Mouse (Mus musculus) urinary bladder, postnatal 14 days (tissue): Measurements from ENCODE around the gene Lrg1.

Experiments used
- DNase-seq: peaks from one replicate; pipeline ENCODE4 v3.0.0; 2021; ENCODE audit warnings: low spot score

Lrg1 gene

DNA sequence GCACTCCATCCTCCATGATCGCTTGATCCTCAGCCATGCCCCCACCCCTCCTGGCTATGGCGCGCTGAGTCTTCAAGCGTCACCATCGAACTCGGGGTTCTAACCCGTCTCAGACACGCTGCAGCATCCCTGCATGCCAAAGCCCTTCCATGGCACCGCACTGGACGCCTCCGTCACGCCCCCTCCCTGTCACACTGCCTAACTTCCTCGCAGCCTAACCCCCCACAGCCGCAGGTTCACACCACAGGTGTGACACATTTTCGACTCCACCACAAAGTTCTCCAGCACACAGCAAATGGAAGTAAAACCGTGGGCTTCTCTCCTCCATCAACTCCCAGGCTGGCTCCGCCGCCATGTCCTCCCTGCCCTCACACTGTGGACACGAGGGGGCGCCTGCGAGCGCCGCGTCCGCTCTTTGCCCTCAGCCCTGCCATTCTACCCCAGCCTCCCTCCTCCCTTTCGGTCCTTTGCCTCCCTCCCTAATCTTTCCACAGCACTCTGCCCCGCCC is 12.7 kb upstream of the Lrg1 start:
- DNase-seq = peak; percentile 70

DNA sequence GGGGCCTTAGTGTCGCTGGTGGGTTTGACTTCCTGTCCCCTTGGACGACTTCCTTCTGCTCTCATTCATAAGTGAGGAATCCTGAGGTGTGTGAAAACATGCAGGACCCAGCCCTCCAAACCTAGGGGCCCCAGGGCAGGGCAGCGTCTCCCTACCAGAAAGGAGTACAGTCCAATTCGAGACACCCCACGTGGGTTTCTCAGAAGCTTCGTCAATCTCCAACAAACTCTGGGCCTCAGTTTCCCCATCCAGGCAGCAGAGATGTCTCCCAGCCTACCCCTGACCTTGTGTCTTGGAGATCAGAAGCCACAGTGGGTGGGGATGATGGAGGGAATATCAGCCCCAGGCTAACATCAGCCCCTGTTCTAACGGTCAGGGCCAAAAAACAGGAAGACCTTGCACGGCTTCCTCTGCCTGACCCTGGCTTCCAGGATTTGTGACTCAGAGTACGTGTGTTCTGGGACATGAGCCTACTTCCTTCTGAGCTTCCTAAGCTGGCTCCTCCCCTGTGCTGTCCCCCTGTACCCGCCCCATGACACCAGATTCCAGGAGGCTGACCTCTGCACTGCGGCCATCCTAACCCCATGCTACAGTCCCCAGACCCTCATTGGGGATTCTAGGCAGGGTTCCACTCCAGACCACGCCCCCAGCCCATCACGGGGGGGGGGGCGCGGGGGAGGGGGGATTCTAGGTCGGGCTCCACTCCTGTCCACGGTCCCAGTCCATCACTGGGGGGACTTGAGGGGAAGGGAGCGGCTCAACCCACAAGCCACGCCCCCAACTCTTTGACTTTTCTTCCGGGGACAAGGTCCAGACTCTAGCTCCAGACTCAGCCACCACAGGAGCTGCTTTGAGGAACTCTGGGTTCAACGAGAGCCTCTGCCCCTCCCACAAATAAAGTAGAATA is 11.9 kb upstream of the Lrg1 start:
- DNase-seq = peak; percentile 54

DNA sequence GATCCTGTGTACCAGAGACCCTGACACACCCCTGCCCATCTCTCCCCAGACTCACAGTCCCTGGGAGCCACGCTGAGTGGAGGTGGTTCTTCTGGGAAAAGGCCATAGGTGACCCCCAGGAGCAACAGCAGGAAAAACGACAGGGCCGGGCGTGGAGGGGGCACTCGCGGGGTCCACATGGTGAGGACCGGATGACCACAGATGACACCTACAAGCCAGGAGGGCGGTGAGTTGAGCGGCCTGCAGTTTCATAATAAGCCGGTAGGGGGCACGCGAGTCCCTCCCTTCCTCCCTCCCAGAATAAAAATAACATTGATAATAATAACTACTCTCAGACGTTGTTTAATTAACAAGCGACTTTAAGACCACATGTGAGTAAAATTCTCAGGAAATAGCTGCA is 10.9 kb upstream of the Lrg1 start:
- DNase-seq = peak; percentile 51

DNA sequence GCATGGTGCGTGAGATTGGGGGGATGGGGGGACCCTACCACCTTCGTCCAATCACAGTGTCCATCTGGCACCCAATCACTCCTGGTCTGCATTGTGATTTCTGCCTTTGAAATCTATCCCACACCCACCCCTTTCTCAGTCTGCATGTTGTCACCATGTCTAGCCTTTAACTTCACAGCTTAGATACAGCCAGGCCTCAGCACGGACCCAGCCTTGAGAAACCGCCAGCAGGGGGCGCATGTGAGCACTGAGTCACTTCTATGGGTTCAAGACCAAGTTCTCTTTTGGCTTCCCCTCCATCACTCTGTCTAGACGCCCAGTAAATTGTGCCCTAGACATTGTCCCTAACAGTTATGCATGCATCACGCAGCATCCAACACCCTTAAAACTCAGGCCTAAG is 10.0 kb upstream of the Lrg1 start:
- DNase-seq = peak; percentile 69

DNA sequence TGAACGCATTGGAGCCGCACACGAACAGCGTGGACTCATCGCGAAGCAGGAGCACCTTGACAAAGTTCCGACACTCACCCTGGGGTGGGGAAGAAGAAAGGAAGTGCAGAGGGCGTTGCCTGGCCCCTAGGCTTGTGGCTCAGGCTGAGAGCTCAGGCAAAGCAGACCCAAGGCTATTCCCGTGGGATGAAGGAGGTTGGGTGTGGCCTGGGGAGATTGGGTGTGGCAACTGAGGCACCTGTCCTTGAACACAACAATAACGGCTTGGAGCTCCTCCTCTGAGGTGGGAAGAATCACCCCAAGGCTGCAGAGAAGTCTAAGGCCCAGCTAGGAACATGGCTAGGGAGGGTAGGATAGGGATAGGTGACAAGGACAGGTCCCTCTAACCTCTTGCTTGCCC is 9.3 kb upstream of the Lrg1 start:
- DNase-seq = no peak

DNA sequence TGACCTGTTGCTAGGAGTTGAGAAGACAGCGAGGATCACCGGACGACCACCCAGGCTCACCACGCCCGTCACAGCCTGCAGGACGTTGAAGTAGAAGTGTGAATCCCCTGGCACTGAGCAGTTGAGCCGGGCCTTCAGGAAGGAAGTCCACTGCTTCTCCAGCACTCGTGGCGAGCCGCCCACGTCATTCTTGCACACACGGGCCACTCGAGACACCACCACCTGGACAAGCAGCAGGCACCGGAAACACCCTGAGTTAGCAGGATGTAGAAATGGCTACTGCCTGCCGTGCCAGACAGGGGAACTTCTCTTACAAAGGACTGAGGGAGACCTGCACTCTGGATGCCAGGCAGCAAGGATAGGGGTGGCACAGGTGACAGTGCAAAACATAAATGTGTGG is 6.4 kb upstream of the Lrg1 start:
- no peak for DNase-seq

DNA sequence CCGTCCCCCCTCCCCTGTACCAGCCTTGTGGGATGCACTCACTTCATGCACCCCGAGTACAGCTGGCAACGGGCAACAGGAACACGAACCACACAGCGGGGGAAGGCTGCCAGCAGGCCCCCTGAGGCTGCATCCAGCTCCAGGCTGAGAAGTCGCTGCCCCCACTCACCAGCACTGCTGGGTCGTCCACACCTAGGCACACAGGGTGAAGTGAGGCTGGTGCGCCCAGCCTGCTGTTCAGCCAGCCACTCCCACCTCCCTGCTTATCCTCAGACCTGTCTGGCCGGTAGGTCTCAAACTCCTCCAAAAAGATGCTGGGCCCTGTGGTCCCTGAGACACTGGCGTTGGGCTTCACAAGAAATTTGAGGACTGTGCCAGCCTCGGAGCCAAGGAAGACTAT is 4.4 kb upstream of the Lrg1 start:
- no peak for DNase-seq

DNA sequence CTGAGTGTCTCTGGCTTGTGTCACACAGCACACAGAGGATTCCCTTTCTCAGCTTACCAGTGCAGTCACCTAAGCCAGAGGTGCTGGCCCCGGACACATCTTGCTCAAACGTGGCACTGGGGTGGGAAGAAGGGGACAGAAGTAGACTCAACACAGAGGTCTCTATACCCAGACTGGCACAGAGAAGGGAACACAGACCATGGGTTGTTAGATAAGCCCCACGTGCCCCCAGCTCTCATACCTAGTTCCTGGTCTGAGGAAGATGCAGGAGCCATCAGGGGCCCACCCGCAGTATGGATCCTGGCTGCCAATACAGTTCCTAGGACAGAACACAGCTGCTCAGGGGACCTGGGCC is 3.5 kb upstream of the Lrg1 start:
- no peak for DNase-seq

DNA sequence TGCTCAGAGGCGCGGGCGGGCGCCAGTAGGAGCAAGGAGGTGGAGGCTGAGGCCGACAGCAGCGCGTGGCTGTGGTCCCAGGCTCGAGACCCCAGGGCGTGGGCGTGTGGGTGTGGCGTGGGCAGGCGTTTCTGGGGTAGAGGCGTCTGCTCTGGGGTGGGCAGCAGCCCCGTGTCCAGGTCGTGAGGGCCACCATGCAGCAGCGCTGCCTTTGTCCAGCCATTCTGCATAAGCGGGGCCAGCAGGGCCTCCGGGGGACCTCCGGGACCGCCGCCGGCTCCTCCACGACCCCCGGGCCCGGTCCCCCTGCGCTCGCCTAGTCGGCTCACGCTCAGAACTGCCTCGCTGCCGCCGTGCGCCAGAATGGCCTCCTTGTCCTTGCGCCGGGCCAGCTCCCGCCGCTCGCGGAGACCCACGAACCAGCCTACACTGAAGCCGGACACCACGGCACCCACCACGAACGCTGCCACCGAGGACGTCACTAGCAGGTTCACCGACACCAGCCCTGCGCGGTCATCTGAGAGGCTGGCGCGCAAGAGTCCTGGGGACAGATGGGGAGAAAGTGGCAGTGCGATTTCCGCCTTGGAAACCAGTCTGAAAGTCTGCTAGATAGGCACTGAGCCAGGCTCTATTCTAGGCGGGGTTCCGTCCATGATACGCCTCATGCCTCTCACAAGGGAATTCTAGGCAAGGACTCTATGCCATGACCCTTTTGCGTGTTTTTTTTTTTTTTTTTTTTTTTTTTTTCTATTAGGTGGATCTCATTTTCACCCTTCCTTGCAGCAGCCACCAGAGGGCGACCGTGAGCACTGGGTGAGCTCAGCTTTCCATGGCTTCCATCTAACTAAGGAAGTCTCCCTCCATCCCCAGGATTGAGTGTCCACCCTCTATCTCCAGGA is 2.8 kb upstream of the Lrg1 start:
- peak; percentile 64 for DNase-seq

DNA sequence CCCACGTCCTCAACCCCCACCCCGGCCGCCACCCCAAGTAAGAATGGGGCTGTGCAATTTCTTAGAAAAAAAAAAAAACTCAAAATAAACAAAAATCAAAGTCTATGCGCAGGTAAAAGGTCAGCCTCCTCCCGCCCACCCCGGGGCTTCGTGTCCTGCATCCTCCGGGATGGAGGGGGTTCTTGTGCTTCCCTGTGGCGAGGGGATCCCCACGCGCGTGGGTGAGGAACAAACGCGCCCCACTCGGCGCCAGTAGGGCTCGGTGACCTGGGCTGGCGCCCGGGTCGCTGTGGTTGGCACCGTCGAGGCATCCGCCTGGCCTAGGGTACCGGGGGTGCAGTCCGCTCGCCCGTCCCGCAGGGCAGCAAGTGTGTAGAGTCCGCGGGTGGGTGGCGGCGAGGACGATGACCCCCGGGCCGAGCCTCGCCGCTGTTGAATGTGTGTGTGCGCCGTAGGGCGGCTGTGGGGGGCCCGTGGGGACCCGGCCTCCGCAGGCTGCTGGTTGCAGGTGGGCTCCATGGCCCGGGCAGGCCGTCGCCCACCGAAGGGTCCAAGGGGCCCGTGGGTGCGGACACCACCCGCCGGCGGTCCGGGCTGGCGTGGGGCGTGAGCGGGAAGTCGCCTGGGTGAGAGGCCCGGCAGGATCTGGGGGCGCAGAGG is 2.0 kb upstream of the Lrg1 start:
- DNase-seq = no peak

DNA sequence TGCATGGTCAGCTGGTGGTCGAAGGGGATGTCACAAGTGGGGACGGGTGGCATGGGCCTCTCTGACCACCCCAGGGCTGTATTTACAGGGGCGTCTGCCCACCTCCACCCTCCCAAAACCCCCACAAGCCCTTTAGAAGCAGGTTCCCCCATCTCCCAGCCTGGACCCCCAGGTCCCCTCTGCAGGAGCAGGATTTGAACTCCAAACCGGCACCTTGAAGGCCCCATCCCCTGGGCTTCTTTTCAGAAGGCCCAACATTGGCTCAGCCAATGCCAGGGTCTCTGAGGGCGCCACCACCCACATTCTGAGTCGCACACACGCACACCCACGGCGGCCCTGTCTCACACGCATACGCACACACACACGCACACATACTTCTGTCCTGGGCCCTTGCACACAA is 1.4 kb upstream of the Lrg1 start:
- no peak for DNase-seq

DNA sequence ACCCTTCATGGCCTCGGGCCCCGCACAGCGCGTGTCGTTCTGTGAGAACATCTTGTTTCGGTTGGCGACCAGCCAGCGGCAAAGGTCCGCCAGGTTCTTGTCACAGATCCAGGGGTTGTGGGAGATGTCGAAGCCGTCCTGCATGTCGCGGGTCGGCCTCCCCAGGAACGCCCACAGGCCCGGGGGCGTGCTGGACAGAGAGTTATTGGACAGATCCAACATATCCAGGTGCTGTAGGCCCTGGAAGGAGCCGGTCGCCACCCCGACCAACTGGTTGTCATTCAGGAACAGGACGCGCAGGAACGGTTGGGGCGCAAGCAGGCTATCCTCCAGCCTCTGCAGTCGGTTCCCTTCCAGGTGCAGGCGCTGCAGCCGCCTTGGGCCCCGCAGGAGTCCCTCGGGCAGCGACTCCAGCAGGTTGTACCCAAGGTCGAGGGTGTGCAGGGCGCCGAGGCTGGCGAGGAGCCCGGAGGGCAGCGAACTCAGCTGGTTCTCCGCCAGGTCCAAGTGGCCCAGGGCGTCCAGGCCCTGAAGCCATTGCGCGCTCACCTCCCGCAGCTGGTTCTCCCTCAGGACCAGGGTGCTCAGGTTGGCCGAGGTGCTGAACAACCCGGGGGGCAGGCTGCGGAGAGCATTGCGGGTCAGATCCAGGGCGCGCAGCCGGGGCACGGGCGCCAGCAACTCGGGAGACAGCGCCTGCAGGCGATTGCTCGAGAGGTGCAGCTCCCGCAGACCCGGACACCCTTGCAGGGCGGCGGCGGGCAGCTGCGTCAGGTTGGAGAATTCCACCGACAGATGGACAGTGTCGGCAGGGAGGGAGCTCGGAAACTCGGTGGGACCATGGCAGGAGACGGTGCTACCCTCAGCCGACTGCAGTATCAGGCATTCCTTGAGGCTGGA is 1.6 kb downstream of the Lrg1 start:
- peak; percentile 65 for DNase-seq

DNA sequence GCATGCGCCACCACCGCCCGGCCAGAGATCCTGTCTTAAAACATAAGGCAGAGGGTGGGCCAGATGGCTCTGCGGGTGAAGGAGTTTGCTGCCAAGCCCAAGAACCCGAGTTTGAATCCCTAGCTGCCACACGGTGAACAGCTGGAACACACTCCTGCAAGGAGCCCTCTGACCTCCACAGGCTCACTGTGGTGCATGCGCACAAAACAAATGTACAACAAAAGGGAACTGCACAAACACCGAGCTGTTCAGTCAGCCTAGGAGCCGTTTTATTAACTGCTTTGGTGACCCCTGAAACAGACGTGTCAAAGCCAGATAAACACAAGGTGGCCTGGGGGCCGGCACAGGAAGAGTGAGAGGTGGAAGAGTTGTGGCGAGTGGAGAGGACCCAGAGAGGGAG is 2.4 kb downstream of the Lrg1 start:
- DNase-seq = no peak

DNA sequence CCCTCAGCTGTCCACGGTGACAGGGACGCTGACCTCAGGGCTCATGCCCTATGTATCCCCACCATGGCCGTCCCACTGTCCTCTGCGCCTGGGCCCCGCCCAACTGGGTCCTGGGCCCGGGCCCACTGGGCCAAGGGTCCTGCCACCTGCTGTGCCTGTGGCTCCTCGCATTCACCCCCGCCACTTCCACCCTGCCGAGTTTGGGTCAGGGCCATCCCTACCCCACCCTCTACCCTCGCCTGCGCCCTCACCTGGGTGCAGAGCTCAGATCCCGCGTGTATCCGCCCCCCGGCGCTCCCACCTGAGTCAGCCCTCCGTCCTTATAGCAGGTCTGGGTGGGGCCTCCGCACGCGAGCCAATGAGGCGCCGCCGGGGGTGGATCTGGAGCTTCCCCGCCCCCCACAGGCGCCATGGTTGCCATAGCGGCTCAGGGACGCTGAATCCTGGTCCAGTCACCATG is 4.5 kb downstream of the Lrg1 start, which contains the start of gene Plin5:
Gene Plin5 (minus strand): TSS at position 346 of the 460 bp plus-strand sequence.
- peak; percentile 72 for DNase-seq

DNA sequence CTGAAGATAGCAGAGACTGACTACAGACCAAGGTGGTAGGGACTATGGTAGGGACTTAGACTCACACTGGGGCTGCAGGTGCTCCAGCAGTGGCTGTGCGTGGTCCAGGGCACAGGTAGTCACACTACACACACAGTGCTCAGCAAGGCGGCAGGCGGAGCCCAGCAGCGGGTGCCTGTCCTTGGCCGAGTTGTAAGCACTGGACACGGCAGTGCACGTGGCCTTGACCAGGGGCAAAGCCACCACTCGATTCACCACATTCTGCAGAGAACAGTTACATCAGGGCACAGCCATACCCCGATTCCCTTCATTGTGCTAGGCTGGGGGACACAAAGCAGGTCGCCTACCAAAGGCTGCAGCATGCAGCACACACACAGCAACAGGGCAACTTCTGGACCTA is 5.6 kb downstream of the Lrg1 start:
- no peak for DNase-seq

DNA sequence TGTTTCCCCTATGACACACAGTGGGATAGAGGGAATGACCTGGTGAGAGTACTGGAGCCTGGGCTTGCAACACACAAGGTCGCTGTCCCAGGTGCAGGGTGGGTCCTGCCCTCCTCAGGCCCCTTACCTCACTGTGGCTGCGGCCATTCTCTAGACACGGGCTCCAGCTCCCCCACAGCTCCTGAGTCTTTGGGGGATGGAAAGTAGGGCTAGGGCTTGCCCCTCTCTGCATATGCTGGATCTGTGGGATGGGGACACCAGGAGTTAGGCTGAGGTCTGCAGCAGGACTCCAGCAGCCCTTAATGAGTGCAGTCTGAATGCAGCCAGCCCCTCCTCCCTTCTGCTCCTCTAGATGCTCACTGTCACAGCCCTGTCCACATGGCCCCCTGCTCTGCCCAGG is 9.1 kb downstream of the Lrg1 start:
- DNase-seq = no peak

DNA sequence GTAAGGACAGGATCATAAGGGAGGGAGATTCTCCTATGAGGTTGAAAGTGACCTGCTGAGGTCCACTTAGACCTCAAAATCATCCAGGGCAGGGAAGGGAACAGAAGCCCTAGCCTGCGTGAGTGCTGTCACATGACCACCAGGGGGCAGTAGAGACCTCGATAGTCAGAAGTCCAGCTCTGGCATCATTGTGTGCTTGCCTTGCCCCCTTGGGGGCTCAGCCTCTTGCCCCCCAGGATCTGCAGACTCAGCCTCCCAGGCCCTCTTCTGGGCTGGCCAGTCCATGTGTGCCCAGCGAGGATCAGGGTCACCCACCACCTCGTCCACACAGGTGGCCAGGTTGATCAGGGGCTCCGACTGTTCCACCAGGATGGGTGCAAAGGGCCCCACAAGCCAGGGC is 9.9 kb downstream of the Lrg1 start:
- DNase-seq = peak; percentile 63

DNA sequence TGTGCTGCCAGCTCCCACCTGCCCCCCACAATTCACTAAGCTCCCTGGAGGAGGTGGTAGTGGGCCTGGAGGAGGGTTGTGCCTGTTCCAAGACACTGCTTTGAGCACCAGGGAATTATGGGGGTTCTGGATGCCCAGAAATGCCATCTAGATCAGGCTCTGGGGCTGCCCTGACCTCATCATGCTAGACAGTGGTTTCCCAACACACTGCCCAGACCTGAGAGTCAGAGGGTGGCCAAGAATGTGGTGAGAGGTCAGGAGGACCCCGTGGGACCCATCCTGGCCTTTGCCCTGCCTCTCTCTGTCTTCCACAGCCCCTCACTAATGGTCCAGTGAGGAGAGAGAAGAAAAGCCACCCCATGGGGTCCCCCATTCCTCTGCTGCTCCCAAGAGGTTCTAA is 10.8 kb downstream of the Lrg1 start:
- no peak for DNase-seq

DNA sequence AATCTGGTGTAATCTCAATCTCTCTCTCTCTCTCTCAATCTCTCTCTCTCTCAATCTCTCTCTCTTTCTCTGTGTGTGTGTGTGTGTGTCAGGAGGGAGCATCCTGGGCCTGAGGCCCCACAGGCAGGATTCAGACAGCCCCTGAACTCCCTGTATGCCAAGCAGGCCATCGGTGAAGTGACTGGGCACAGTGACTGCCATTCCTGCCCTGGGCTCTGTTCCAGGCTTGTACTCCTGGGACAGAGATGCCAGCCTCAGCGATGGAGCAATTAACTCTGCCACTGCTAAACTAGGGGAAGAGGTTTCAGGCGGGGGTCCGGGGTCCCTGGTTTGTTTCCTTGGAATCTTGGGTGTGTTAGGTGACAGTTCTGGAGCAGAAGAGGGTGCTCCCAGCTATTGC is 11.2 kb downstream of the Lrg1 start:
- no peak for DNase-seq

DNA sequence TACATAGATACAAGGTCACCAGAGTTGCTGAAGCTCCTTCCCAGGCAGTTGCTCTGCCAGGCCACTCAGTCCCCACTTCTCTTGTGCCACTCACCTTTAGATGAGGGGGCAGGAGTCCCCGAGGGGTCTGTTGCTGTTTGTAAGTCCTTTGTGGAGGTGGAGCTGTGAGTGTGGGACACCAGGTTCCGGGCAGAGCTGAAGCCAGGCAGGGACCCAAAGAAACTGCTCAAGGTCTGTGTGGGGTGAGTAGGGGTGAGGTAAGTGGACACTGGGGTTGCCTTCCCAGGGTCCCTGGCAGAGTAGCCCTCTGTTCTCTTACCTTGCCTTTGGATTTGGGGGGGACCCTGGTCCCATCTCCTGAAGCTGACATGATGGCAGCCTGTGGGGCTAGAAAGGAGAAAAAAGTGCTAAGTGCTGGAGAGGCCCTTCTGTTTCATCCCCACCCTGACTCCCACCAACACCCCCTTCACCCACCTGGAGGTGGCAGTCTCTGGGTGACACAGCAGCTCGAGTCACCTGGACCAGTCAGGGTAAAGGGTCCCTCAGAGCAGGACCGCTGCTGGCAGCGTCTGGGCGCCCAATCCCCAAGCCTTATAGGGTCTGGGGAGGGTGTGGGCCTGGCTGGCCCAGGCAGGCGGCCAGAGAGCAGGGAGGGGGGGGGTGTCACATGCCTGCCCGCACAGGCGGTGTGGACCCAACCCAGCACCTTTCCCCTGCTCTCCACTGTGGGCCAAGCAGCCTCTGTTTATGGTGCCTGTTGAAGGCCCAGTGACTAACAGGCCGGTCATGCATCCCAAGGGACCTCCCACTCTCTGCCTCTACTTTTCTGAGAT is 12.4 kb downstream of the Lrg1 start, which contains the start of gene Plin4:
Gene Plin4 (minus strand): TSS at position 585 of the 833 bp plus-strand sequence.
- DNase-seq = peak; percentile 64
